Mouse (Mus musculus) gastrocnemius, adult 18-20 months (tissue): ENCODE results near the gene Aldh3b1. TPM values are rescaled to one million over a fixed set of nuclear protein-coding genes. Genes with fewer than 3 reads are reported as not detected.
A peak's percentile ranks its signal among the peaks of the same experiment; 100 is the strongest.
"Not testable (repeated sequence)": the region's sequence is repeated elsewhere in the genome, so short reads cannot be mapped to it uniquely, and the experiment has no call there.

Source experiments
- DNase-seq: peaks from one replicate; pipeline ENCODE4 v3.0.0; 2021; ENCODE audit warnings: low spot score
- long read RNA-seq, 2 experiments: library from polyadenylated mRNA; stranded (forward); transcript quantifications; one replicate each; pipeline ENCODE4 v2.0.0; 2021
- total RNA-seq, 2 experiments: library from RNA; stranded (reverse); gene quantifications; 2 replicates each; pipeline ENCODE4 v1.2.3; 2021

Gene Aldh3b1
- total RNA-seq: under 1 TPM; 0.62 to 0.83 TPM
- long read RNA-seq, experiment 1, partial matches to known transcripts: 0 of 1 reads
- long read RNA-seq, experiment 1, other reads (novel, unspliced or antisense): 0 of 1 reads
- long read RNA-seq, experiment 2, partial matches to known transcripts: 0 of 1 reads
- long read RNA-seq, experiment 2, other reads (novel, unspliced or antisense): 0 of 1 reads

DNA sequence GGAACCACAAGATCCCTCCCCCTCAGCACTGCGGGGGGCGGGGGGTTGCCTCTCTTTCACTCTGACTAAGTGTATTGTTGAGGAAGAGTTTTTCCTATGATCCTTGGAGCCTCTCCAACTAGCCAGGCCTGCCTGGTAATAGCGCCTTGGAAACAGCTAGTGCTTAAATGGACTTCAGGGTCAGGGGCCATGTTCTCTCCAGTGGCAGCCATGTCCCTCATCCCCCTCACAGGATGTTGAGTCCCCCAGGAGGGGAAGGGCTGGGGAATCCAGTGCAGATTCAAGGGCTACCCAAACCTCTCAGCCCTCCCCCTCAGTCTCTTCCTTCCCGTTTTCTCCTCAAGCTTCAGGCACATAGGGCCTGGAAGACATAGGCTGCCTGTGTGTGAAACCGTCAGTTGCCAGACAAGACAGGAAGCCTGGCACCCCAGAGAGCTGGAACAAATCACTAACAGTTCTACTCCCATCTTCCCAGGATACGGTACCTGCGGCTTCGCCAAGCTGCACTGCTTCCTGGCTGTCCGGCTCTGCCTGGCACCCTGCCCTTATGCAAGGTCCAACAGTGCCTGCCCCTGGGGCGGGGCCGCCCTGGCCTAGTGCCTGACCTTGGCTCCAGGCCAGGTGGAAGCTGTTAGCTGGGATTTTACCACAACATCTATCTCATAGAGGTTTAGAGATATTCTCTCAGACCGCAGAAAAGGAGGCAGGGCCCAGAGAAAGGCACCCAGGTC, at the start of gene Aldh3b1:
Gene Aldh3b1 (minus strand): TSS at position 598 of the 731 bp plus-strand sequence.
- DNase-seq: peak; percentile 88

GRCm38 (mm10) chr19:3975866-3976265, 46.3 kb upstream of the Aldh3b1 start:
- DNase-seq: no peak

DNA sequence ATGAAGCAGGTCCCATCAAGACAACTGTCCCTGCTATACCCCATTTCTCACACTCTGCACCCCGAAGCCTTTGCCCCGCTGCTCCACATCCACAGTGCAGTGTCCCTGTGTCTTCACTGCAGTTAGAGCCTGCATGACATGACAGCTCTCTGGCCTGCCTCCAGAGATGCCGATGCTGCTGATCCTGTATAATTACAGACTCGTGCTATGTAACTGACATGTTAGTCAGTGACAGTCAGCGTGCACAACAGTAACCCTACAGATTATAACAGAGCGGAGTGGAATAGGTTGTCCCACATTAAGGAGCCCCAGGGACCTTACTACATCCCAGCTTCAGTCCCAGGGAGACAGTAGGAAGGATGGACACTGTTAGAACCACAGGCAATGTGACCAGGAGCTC, 45.0 kb upstream of the Aldh3b1 start:
- DNase-seq: not testable (repeated sequence)

DNA sequence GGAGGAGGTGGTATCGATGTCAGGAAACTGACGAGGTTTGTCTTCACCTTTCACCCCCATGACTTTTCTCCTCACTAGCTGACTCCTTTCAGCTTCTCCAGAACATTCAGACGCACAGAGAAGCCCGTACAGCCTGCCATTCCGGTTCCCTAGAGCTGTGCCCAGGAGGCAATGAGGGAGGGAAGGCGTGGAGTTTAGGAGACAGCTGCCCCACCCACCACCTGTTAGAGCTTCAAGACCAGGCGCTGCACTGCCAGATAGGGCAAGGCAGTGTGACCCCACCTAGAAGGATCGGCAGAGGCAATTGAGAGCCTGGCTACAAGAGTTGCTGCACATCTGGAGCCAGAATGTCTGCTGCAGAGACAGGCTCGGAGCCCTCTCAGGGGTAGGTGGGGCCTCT, 42.6 kb upstream of the Aldh3b1 start, which contains the start of gene Aldh3b2:
Gene Aldh3b2 (plus strand): TSS at position 100 of the 400 bp plus-strand sequence.
- no peak for DNase-seq

GRCm38 (mm10) chr19:3967258-3967657, 37.6 kb upstream of the Aldh3b1 start:
- DNase-seq: no peak

DNA sequence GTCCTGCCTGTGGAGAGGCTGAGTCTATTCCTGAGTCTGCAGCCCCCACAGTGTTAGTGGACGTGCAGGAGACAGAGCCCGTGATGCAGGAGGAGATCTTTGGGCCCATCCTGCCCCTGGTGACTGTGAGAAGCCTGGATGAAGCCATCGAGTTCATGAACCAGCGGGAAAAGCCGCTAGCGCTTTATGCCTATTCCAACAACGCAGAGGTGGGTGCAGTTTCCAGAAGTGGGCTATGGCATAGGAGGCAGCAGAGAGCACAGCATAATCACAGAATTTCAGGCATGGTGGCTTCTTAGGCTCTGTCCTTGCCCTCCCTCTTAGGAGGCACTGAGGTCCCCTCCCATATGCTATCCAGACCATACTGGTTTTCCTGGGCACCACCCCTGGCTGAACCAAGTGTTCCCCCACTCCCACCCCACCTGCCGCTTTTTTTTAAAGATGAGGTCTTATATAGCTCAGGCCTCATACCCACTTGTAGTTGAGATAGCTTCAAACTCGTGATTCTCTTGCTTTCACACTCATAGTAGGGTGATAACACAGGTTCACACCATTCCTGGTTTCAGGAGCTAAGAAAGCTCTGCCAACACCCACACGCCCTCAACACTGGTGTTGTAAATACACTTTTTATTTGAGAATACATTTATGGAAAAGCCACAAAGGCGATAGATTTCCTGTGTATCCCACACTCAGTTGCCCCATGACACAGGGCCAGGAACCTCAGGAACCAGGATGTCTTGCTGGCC, 36.9 kb upstream of the Aldh3b1 start:
- DNase-seq: no peak

DNA sequence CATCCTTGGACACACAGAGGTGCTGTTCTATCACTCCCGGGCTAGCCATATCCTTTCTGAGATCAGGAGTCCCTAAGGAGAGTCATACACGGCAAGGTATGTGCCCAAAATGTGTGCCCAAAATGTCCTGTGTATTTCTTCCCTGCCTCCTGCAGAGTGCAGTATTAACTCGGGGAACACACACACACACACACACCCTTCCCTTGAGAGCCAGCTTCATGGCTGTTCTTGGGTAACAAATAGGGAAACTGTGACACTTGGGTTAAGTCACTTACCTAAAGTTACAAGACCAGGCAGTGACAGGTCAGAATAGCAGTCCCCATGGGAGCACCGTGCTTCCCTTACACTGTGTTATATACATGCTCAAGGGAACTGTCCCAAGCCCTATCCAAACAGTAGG, 34.4 kb upstream of the Aldh3b1 start:
- no peak for DNase-seq

- no peak for DNase-seq
Measured at GRCm38 (mm10) chr19:3962469-3962868, 32.9 kb upstream of the Aldh3b1 start.

DNA sequence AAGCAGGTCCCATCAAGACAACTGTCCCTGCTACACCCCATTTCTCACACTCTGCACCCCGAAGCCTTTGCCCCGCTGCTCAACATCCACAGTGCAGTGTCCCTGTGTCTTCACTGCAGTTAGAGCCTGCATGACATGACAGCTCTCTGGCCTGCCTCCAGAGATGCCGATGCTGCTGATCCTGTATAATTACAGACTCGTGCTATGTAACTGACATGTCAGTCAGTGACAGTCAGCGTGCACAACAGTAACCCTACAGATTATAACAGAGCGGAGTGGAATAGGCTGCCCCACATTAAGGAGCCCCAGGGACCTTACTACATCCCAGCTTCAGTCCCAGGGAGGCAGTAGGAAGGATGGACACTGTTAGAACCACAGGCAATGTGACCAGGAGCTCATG, 32.2 kb upstream of the Aldh3b1 start:
- DNase-seq: not testable (repeated sequence)

GRCm38 (mm10) chr19:3960211-3960610, 30.6 kb upstream of the Aldh3b1 start:
- DNase-seq: no peak

- no peak for DNase-seq
Measured at GRCm38 (mm10) chr19:3959030-3959429, 29.4 kb upstream of the Aldh3b1 start.

DNA sequence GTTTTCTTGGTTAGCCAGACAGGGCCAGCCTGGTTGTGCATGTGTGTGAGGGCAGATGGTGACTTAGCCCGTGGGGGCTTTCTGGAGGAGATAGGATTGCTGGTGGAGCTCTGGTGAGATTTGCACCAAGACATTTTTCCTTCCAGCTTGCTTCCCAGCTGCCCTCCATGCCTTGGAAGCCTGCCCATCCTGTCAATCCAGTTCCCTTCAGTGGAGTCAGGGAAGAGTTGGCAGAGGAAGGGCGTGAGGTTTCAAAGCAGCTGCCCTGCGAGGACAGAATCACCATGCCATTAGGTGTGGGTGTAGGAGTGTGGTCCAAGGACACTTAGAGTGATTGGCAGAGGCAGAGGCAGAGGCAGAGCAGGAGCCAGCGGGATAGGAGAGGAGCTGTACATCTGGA, 28.9 kb upstream of the Aldh3b1 start, which contains the start of gene Aldh3b3:
Gene Aldh3b3 (plus strand): TSS at position 176 of the 400 bp plus-strand sequence.
- no peak for DNase-seq

DNA sequence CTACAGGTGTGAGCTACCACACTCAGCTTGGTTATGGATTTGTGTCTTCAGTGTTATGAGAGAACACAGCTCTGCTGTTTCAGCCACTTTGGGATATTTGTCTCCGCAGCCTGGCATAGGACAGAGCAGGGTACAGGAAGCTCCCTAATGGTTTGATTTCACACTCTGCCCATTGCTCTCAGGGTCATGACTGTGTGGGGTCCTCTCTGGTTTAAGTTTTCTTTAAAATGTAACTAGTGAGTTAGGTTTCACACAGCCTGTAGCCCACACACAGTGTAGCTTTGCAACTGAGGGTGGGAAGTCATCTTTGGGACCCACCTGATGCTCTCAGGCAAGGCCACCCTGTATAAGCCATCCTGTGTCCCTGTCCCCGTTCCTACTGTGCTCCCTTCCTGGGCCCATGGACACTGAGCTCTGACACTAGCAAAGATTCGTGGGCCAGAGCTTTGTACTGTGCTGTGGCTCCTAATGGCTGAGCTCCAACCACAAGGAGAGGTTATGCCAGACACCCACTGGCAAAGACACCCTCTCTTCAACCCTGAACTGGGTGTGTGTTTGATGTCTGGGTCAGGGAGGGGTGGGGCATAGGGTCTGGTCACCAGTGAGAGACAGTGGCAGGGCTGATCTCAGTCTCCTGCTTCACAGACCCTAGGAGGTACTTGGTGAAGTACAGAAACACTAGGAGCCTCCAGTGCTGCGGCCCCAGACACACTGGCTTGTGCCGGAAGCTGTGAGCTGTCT, 27.9 kb upstream of the Aldh3b1 start:
- not testable (repeated sequence) for DNase-seq

GRCm38 (mm10) chr19:3955804-3956203, 26.2 kb upstream of the Aldh3b1 start:
- DNase-seq: no peak

DNA sequence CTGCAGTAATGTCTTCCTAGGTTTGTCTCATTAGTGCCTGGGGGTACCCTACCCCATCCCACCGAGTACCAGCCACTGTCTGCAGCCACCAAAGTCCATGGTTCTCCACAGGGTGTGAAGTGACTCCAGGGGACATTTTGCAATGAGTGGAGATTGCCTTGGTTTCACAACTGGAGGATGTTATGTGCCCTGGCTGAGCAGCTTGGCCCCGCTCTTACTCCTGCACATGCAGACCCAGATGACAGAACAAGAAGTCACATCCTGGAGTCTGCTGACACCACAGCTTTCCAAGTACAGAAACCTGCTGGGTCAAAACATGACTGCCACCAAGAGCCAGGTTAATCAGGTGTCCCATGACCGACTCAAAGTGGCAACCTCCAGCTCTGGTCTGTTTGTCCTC, 25.4 kb upstream of the Aldh3b1 start:
- DNase-seq: no peak

GRCm38 (mm10) chr19:3952099-3952498, 22.5 kb upstream of the Aldh3b1 start:
- DNase-seq: no peak

DNA sequence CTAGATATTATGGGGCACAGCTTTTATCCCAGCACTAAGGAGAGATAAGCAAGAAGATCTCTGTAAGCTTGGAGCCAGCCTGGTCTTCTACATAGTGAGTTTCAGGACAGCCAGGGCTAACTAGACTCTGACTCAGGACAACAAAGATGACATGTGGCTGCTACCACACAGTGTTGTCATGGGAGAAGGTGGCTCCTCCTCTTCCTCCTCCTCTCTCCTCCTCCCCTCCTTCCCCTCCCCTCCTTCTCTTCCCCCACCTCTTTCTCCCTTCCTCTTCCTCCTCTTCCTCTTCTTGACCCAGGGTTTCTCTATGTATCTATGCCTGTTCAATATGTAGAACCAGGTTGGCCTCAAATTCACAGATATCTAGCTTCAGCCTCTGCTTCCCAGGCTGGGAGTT, 21.9 kb upstream of the Aldh3b1 start:
- DNase-seq: no peak

- no peak for DNase-seq
Measured at GRCm38 (mm10) chr19:3950331-3950730, 20.7 kb upstream of the Aldh3b1 start.

- no peak for DNase-seq
Measured at GRCm38 (mm10) chr19:3948546-3948945, 18.9 kb upstream of the Aldh3b1 start.

- no peak for DNase-seq
Measured at GRCm38 (mm10) chr19:3947813-3948212, 18.2 kb upstream of the Aldh3b1 start.

GRCm38 (mm10) chr19:3946715-3947114, 17.1 kb upstream of the Aldh3b1 start:
- DNase-seq: peak; percentile 49
